Mouse (Mus musculus) thymus, adult 2 months (tissue): ENCODE measurements around the gene Myo9b.

Source experiments
- CTCF ChIP-seq: fragments of 200-500 bp; IDR thresholded peaks from 2 replicates; pipeline ENCODE4 v1.5.1; 2012; ENCODE audit warnings: mild to moderate bottlenecking, control low read depth, low read length, moderate library complexity, borderline replicate concordance; ENCODE audit not compliant: control insufficient read depth, poor library complexity, insufficient read depth; ENCODE audit errors: extremely low read depth
- POLR2A ChIP-seq: fragments of 200-500 bp; IDR thresholded peaks from 2 replicates; pipeline ENCODE4 v1.6.1; 2012; ENCODE audit warnings: mild to moderate bottlenecking, low read length, control low read depth, moderate library complexity; ENCODE audit not compliant: control insufficient read depth, poor library complexity, insufficient read depth; ENCODE audit errors: extremely low read depth

GRCm38 (mm10) chr8:71383860-71384259, 111.3 kb downstream of the Myo9b start:
- no peak for TF ChIP-seq POLR2A
- TF ChIP-seq CTCF: no peak
